Mouse (Mus musculus) bone marrow, adult 2 months (tissue): ENCODE measurements around the gene Ahcyl2.

ENCODE experiments used
- CTCF ChIP-seq: fragments of 200-500 bp; IDR thresholded peaks from 2 replicates; pipeline ENCODE4 v1.5.1; 2011; ENCODE audit warnings: low read length, control low read depth; ENCODE audit not compliant: control insufficient read depth, insufficient read depth
- POLR2A ChIP-seq: fragments of 200-500 bp; IDR thresholded peaks from 2 replicates; pipeline ENCODE4 v1.6.1; 2011; ENCODE audit warnings: low read depth, mild to moderate bottlenecking, control low read depth, low read length, borderline replicate concordance; ENCODE audit not compliant: control insufficient read depth

DNA sequence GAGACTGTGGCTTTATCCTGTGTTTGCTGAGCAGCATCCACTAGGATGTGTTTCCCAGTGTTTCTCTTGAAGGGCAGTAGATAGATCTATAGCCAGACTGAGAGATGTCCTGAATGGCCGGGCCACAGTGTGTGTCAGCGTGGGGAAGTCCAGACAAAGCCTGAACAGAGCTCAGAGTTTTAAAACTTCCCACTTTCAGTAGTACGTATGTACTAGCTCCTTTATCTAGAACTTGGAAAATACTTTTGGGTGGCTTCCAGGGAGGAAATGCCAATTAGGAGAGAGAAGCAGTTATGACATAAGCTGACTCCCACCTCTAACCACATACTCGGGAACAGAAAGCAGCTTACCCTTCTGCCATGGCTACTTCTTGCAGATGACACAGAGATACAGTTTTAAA lies 172.6 kb downstream of the Ahcyl2 start:
- no peak for TF ChIP-seq CTCF
- no peak for TF ChIP-seq POLR2A
